Mouse (Mus musculus) frontal cortex, postnatal 36 days (tissue): ENCODE measurements at regions not wholly inside any gene's neighbourhood (a gene's known extent, or its start where the extent isn't known, plus 50 kb on each side); places are given as distances from the start of the nearest gene placed in this dataset.
A peak's percentile ranks its signal among the peaks of the same experiment; 100 is the strongest.

Experiments
- DNase-seq, 2 experiments: peaks; one replicate each; pipeline ENCODE4 v3.0.0; 2022; ENCODE audit warnings: low spot score in 2 of 2

DNA sequence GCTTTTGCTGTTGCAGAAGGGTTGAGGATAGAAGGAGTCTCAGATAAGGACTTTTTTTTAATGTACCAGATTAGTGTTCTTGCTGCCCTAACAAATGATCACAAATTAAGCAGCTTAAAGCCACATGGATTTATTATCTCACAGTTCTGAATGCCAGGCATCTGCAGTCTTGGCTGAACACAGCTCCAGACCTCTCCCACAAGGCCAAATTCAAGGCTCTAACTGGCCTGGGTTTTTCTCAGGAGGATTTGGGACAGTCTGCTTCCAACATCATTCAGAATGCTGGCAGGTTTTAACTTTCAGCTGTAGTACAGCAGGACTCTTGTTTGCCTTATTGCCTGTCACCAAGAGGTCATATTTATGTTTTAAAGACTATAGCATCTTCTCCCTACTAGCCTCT is 329.7 kb upstream of the Chrm2 start:
- no peak for DNase-seq

DNA sequence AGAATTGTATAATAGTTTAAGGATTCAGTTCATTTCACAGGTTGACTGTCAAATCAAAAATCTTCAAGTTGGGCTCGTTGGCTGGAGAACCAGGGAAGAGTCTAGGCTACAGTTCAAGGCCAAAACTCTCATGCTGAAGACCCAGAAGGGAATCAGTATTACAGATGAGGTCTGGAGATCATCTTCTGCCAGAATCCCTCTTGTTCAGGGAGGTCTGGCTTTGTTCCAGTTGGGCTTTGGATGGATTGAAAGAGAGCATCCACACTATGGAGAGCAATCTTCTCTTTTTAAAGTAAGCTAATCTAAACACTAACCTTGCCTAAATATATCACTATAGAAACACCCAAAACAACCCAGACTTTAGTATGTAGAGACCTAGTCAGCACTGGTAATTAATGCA is 327.5 kb upstream of the Chrm2 start:
- no peak for DNase-seq

DNA sequence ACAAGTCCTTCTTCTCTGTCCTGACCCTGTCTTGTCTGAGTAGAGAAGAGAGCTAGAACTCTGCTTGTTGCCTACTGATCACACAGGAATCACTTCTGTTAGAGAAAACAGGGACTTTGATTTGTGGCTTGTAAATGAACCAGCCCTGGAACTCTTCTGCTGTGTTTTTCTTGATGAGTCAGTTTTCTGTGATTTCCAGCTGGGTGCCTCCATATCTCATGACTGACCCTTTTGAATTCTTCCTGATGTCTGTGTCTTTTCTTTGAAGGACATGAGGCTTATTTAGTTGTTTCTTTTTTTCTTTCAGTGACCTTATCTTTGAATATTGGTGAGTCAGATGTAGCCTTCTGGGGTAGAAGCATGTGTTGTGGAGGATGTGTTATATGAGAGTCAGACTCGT is 323.0 kb upstream of the Chrm2 start:
- DNase-seq, result peak in 1 of 2 experiments; percentile 14

DNA sequence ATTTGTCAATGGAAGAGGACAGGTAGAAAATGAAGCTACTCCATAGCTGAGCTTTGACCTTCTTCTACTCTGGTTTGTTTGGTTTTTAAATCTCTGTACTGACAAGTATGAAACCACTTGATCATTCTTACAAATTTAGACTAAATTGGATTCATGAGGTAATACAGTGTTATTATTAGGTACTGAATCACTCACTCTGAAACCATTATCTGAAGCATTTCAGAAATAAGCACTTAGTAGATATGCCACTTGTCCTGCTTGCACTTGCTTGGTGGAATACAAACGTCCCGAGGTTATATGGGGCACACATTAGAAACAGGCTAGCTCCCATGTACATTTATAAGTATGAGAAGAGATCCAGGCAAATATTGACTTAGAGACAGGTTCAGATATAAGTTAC is 319.2 kb upstream of the Chrm2 start:
- DNase-seq, result no peak

DNA sequence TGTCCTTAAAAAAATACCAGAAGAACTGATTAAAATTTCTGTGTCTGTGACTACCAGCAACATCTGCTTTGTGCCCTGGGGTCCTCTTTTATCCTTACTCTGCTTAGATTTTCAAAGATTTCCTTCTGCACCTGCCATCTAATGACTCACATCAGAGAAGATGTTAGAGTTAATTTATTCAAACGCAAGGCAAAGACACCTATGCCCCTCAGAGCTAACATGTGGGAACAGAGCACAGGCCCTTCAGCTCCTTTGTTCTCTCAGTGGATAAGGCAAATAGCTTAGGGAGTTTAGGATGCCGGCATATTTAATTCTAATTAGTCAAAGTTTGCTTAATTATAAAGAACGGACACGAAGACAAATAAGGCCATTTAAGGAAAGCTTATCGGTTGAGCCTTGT is 308.3 kb upstream of the Chrm2 start:
- DNase-seq, result no peak

DNA sequence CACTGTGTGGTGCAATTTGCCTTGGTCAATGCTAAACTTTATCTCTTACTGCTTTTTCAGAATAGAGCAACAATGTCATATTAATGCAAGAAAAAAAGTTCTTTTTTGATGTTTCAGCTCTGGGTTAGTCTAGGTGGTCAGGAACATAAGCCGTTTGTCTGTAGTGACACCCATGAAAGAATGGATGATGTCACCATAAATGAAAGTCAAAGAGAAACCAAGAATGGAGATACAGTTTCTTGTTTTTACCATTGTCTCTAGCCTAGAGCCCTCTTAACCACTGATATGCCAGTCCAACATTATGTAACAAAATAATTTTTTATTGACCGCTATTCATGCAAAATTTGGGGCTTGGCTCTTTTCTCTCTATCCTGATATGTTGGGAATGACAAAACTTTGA is 294.3 kb upstream of the Chrm2 start:
- no peak for DNase-seq

DNA sequence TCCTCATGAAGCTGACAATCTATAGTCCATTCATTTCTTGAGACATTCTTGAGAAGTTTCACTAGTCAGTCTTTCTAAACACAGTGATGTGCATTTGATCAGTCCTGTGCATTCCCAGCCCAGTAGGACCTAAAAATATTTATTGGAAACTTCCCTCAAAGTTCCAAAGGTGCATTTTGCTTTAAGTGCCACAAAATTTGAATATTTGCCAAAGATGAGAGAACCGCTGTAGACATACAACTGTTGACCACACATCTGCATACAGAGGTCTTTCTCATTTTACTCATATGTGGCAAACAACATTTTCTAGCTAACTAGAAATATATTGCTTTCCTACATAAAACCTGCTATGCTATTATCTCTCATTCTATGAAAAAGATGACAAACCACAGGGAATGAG is 293.8 kb upstream of the Chrm2 start:
- DNase-seq, result no peak

DNA sequence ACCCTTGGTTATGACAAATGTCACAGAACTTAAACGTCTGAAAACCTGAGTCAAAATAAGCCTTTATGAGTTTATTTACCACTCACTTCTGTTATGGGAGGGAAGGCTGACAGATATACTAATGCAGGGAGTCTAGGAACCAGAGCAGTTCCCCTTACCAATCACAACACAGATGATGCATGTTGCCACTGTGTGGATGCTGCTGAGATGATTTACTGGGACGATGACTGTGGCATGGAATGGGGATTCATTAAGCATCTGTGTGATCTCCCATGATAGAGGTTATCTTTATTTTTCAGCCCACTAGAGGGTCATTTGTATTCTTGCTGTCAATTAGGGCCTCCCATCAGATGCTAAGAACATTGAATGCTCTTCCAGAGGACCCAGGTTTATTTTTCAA is 290.5 kb upstream of the Chrm2 start:
- DNase-seq, result no peak

DNA sequence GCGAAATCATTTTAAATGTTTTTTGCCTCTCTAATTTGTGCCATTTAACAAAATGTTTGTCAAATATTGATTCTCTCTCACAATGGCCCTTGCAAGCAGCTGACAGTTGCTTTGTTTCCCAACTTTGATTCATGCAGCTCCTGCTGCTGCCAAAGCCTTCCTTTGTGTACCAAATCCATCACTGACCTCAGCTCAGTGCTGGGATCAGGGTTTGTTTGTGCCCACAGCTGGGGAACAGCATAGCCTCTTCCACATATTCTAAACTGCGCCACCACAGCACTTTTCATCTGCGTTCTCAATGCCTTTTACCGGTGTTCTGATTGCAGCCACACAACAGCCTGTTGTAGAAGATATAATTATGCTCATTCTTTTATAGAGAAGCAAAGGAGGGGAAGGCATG is 289.7 kb upstream of the Chrm2 start:
- DNase-seq, result no peak

DNA sequence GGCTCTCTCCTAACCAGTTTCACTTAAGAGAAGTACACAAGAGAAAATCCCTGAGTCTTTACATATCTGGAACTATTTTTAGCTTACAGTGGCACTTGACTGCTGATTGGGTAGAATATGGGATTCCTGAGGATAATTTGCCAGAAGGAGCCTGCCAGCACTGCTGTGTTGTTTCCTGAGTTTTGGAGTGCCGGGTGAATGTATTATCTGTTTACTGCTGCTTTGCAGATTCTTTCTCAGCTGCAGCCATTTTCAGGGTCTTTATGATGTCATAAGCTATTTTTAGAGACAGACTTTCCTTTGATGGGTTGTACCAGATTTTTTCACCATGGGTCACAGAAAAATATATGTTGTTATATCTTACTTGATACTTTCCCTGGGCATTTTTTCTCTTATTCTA is 279.1 kb upstream of the Chrm2 start:
- no peak for DNase-seq

DNA sequence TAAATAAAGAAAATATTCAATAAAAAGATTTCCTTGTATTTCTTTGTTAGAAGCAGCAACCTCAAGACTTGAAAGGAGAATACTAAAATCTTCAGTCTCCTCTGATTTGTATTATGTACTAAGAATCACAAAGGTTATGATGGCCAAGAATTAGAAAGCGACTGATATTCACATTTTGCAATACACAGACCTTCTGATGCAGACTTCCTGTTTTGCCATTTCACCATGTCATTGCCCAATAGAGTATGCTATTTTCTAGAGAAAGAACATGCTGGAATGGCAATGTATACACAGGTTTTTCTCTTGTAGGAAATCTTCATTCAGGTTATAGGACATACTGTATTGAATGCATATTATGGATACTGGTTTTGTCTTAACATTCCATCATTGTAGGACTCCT is 250.7 kb upstream of the Chrm2 start:
- no peak for DNase-seq

DNA sequence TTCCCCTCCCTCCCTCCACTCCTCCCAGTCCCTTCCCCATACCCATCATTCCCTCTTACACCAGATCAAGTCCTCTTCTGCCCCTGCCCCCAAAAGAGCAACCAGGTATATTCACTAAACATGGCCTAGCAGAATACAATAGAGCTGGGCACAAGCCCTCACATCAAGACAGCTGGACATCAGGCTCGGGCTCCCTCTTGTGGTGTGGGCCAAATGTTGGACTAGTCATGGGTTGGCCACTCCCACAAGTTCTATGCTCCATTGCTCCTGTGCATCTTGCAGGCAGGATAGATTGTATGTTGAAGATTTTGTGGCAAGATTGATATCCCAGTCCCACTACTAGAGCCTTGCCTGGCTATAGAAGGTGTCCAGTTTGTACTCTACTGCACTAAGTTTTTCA is 240.6 kb upstream of the Chrm2 start:
- DNase-seq, result no peak

DNA sequence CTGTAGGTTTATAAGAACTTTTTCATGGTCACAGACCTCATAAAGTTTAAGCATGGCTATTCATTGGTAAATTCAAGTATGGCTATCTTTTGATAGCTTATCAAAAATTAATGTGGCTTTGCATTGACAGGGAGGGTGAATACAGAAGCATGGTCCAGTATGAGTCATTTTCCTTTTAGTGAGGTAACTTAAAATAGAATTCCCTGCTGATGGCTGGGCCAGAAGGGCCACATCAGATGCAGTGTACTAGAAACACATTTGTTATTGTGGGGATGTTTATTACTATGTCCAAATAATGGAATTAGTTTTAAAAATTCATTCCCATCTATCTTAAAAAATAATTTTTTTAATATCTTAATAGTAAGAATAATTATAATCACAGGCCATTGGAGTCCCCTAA is 213.4 kb upstream of the Chrm2 start:
- DNase-seq, result no peak

DNA sequence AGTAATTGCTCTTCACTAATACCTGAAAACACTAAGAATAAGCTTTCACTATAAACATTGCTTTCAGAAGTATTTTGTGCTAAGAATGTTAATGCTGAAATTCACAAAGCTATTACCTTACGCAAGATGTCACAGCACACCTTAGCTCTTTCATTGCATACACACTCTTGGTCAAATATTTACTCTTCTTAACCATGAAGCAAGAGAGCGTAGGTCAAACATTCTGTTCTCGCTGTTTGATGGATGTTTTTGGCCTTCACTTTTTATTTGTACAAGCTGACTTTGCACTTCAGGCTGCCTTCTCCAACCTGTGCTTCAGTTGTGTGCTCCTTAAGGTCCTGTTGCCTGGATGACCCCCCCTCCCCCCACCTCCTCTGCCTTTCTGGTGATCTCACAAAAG is 212.8 kb upstream of the Chrm2 start:
- DNase-seq, result no peak

DNA sequence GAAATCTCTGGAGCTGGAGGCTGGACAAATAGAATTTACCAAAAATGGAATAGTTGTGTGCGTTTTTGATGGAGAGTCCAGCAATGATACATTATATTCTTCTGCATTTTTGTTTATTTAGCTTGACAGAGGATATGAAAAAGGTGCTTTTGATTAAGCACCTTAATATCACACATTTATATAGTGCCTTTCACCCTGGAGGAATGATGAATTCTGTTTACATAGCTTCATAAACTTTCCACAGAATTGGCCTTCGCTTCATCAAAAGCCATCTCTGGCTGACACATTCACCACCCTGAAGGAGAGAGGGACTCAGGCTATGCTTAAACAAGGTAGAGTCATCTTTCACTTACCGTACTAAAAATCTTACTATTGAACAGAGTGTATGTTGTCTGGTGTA is 208.0 kb upstream of the Chrm2 start:
- no peak for DNase-seq

DNA sequence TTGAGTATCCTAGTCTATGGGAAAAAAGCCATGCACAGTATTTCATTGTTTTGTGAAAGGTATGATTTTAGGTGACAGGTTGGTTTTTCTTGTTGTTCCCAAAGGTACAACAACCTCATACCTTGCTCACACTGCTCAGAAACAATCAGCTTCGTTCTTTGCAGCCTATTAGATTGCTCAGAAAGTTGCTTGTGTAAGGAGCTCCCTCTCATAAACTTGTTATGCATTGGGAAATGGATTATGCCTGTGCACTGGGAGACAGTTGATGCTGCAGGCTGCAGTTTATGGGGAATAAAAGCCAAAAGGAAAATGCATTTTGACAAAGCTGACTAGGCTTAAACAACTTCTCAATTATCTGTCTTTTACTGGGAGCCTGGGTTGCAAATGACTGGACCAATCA is 205.2 kb upstream of the Chrm2 start:
- DNase-seq, result no peak

DNA sequence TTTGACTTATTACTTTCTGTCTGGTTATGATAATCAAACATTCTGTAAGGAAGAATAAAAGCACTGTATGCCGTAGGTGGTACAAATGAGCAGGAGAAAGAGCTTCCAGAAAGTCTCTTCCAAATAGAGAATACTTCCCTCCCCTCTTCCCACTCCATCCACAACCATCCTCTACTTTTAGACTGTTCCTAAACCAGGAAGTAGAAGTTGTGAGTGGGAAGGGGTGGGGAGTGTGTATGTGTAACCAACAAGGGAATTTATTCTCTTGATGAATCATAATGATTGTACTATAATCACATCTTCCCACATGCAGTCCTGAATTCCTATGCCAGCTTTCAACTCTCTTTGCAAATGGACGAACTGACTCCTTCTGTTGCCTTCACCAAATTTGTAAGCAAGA is 181.2 kb upstream of the Chrm2 start:
- DNase-seq, result peak; percentile 24 to 62

DNA sequence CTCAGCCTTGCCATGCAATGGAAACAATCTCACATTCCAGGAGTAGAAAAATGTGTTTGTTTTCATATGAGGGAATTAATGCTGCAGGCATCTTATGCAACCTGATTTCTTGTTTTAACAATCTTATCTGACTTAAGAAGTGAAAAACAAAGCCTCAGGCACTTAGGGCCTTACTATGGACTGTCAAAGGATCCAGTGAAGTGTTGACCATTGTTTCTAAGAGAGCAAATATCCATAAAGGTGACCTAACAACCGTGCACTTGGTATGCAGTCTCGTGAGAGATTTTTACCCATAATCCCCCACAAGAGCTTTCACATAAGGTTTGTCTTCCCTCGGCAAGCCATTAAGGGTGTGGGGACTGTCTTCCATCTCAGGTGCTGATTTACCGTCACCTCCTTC is 166.6 kb upstream of the Chrm2 start:
- DNase-seq, result no peak

DNA sequence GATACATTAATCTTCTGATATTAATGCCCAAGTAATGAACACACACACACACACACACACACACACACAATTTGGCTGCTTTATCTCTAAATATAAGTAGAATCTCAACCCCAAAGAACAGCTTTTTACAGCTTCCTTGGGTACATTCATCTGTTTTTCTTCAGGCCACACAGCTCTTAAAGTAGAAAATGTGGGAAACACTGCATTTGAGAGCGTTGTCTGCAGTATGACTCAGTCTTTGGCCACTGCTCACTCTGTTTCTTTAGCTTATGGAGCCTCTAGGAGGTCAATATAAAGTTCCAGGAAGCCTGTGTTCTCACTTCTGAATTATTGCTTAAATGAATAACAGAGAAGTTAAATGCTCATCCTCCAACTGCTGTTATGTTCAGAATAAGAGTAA is 153.4 kb upstream of the Chrm2 start:
- DNase-seq, result peak in 1 of 2 experiments; percentile 6

DNA sequence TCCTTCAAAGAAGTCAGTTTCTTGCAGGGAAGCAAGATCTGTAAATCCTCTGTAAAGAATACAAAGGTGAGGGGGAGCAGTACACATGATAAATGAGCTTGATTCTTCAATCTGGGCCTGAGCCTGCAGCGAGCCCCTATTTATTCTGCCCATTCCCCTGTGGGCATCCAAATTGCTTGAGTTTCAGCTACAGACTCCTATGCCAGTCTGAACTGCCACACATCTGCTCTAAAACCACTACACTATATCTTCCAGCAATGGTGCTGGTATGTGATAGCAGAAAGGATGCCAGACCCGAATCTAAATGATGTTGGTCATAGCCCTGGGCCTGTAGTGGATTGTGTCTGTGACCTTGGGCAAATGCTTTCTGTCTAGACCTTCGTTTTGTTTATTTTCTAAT is 140.9 kb upstream of the Chrm2 start:
- no peak for DNase-seq

DNA sequence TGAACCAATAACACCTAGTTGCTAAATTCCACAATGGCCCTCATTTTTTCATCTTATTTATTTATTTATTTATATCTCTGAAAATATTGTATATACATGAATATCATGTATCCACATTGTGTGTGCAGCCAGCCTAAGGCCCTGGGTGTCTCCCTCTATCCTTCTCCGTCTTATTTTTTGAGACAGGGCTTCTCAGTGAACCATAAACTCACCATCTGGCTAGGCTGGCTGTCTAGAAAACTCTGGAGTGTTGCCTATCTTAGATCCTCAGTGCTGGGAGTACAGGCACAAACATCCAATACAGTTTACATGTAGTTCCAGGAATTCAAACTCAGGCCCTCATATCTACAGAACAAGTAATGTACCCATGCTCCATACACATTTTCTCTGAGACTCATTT is 139.7 kb upstream of the Chrm2 start:
- no peak for DNase-seq

DNA sequence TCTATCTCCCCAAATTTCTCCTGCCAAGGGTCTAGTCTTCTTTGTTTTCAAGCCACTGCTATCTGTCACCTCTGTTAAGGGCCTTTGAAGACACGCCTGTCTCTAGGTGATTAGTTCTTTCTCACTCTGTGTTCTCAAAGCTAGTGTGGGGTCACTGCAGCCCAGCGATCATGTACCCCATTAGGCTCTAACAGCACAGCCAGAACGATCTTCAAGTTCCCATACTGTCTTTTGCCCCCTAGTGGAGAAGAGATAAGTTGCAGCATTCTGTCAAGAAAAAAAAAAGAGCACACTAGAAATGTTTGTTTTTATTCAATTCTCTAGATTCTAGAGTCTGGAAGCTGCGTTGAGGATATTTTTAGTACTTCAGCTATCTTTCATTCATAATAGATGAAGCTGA is 138.8 kb upstream of the Chrm2 start:
- DNase-seq, result peak in 1 of 2 experiments; percentile 3

DNA sequence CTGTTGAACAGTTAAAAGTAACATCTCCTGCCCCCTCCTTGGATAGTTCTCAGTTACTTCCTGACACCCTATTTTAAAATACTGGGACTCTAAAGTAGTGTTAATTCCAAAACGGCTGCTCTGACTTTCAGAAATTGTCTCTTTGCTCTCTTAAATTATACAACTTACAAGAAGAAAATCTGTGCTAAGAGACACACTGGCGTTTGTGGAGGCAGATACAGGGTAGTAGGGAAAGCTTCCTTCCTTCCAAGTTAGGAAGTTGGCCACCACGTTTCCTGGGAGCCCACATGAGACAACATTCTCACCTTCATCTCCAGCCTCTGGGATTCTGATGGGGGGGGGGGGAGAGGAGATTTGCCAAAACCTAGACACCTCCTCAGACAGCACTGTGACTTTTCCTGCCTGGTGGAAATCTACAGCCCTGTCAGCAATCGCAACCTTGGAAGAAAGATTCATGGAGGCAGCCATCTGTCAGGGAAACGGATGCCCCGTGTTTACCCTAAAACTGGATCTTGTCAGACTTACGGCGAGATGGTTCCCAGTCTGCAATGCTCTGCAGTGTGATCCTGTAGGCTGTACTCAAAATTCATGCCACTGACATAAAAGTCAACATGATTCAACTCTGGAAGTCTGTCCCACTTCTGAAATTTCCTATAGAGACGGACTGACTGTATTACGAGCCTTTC is 121.0 kb upstream of the Chrm2 start:
- DNase-seq, result peak; percentile 15 to 45

DNA sequence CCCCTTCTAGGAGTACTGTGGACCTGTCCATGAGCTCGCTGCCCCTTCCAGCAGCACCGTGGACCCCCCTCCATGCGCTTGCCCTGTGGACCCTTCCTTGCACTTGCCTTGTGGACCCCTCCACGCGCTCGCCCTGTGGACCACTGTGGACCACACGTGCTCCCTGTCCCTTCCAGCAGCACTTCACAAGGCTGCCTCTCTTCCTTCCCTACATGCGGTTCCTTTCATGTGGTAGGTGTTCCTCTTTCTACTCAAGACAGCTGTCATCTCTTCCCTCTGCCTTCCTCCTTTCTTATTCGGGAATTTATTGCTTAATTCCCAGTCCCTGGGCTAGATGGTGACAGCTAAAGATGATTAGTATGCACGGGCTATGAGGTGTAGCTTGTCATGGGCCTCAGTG is 101.2 kb upstream of the Chrm2 start:
- DNase-seq, result no peak

DNA sequence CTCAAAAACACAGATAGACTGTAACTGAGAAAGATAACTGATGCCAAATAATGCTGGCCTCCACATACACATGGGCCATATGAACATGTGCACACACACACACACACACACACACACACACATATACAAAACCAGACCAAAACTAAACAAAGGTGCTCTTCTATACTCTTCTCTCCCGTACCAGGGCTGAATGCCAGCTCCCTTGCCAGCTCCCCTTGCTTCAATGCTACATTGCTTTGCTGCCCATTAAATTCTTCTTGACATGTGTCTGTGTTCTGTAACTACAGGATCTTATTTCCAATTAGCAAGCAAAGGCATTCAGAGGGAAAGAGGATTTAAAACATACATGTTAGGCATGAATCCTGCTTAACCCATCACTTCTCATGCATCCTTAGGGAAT is 74.3 kb upstream of the Chrm2 start:
- DNase-seq, result no peak
